Mouse (Mus musculus) kidney, postnatal 0 days (tissue): ENCODE results near the gene Rgs7bp. TPM values are rescaled to one million over a fixed set of nuclear protein-coding genes. Genes with fewer than 3 reads are reported as not detected.

ENCODE experiments used
- ATAC-seq: fragments of 200-750 bp; cut with Nextera tagmentation; replicated peaks from 2 replicates; pipeline ENCODE4 v1.8.0; 2017; ENCODE audit warnings: low read depth, moderate number of reproducible peaks, moderate TSS enrichment, moderate library complexity; ENCODE audit not compliant: low FRiP score
- DNase-seq: peaks from one replicate; pipeline ENCODE4 v3.0.0-alpha.2; 2016; ENCODE audit warnings: low spot score
- H3K27ac ChIP-seq: fragments of 300-500 bp; sonication (generic); 2 replicates; pipeline ENCODE4 v1.5.1; 2014; ENCODE audit warnings: mild to moderate bottlenecking
- H3K27me3 ChIP-seq: fragments of 300-500 bp; sonication (generic); 2 replicates; pipeline ENCODE4 v1.6.1; 2014; ENCODE audit warnings: low read length, mixed read lengths; ENCODE audit not compliant: insufficient read depth
- H3K36me3 ChIP-seq: fragments of 300-500 bp; sonication (generic); 2 replicates; pipeline ENCODE4 v1.6.1; 2014; ENCODE audit warnings: low read length, mixed read lengths; ENCODE audit not compliant: insufficient read depth
- H3K4me1 ChIP-seq: fragments of 300-500 bp; sonication (generic); replicated peaks from 2 replicates; pipeline ENCODE4 v1.6.1; 2014; ENCODE audit warnings: antibody characterized with exemption, low read length, mixed read lengths; ENCODE audit not compliant: insufficient read depth
- H3K4me2 ChIP-seq: fragments of 300-500 bp; sonication (generic); 2 replicates; pipeline ENCODE4 v1.6.1; 2014; ENCODE audit warnings: mild to moderate bottlenecking, low read length, moderate library complexity, mixed read lengths
- H3K4me3 ChIP-seq: fragments of 300-500 bp; sonication (generic); replicated peaks from 2 replicates; pipeline ENCODE4 v1.5.1; 2014; ENCODE audit warnings: low read depth, low read length
- H3K9ac ChIP-seq: fragments of 300-500 bp; sonication (generic); 2 replicates; pipeline ENCODE4 v1.6.1; 2014; ENCODE audit warnings: low read depth, low read length
- H3K9me3 ChIP-seq: fragments of 300-500 bp; sonication (generic); replicated peaks from 2 replicates; pipeline ENCODE4 v1.6.1; 2016; ENCODE audit warnings: low read length, inconsistent platforms, mixed read lengths
- CTCF ChIP-seq: IDR thresholded peaks from 2 replicates; pipeline ENCODE4 v1.5.1; 2016; ENCODE audit warnings: antibody characterized with exemption, low read depth, mild to moderate bottlenecking, moderate library complexity
- WGBS: fragments of 180-500 bp; shearing (Covaris S2); extraction: QIAGEN DNeasy Blood & Tissue Kit; methylation state at CpG from one replicate; pipeline ENCODE4 v1.1.7; 2014; 5-methylcytosine and 5-hydroxymethylcytosine counted together
- polyA plus RNA-seq: library from polyadenylated mRNA; unstranded; fragments of >200 nt; fragmentation: Nextera tagmentation; extraction: Ambion mirVana; gene quantifications from 2 replicates; pipeline ENCODE4 v1.2.1, GENCODE M21; 2015

The Rgs7bp gene
- polyA plus RNA-seq, 1 experiment from 2014 or later = 1.4 TPM

- WGBS = 75% methylated on average over 9 of the region's 9 CpGs
- no peaks in the 10 kb centered on the region for H3K36me3 ChIP-seq
- H3K4me3 ChIP-seq = no peak overlapping the region
- no peak overlapping the region for H3K9ac ChIP-seq
- no peaks in the 10 kb centered on the region for H3K27me3 ChIP-seq
- H3K4me2 ChIP-seq = no peak overlapping the region
- H3K9me3 ChIP-seq = no peaks in the 10 kb centered on the region
- no peaks in the 10 kb centered on the region for H3K4me1 ChIP-seq
- DNase-seq (no peak), ATAC-seq (no peak)
- no peak overlapping the region for H3K27ac ChIP-seq
- no peak for TF ChIP-seq CTCF
Measured at GRCm38 (mm10) chr13:105016577-105016976, 38.2 kb downstream of the Rgs7bp start.

DNA sequence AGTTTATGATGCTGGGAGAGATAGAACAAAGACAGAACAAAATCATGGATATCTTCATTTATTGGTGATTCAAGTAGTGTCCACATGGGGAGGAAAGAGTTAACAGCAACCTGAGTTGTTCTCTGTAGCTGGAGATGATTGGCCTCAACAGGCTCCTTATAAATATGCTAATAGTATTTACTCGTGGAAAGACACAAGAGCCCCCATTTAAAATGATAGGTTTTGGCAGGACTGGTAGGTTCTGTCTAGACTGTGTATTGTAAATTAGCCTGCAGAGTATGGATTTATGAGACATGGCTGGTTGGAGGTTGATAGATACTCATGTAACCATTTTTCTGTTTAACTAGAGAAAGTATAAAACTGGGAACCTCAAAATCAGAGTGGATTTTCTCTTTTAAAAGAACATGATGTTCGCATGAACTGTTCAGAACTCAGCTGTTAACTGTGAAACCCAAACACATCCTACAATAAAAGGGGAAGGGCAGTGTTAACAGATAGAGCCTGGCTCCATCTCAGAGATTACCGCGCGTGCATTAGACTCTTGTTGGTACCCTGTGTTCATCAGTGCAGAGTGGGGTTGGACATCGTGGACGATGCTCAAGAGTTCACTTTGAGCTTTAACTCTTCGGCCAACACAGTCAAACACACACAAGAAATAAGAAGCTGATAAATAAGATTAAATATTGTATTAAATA is 38.9 kb downstream of the Rgs7bp start:
- H3K4me1 ChIP-seq = no peaks in the 10 kb centered on the region
- no peak overlapping the region for H3K4me2 ChIP-seq
- H3K9me3 ChIP-seq = no peaks in the 10 kb centered on the region
- TF ChIP-seq CTCF = no peak
- H3K27ac ChIP-seq = no peak overlapping the region
- DNase-seq = peak; percentile 11
- no peak for ATAC-seq
- H3K4me3 ChIP-seq = no peak overlapping the region
- no peak overlapping the region for H3K9ac ChIP-seq
- WGBS = 68% methylated on average over 8 of the region's 8 CpGs
- H3K36me3 ChIP-seq = no peaks in the 10 kb centered on the region
- H3K27me3 ChIP-seq = no peaks in the 10 kb centered on the region

DNA sequence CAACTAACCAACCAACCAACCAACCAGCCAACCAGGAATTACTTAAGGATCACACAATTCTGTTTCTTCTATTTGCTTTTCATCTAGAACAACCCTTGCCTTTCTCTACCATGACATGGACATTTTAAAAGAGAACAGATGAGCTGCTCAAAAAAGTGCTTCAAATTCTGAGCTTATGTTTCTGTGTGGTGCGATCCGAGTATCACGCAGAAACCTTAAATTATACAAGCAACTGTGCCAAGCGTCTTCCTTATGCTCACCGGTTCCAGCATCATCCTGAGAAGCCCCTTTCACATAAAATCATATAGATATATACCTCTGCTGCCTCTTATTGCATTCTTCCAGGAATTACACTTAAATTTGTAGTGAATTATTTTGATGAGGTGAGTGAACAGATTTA is 43.4 kb downstream of the Rgs7bp start:
- Histone ChIP-seq H3K9ac (no peak overlapping the region), H3K27ac (no peak overlapping the region), H3K4me2 (no peak overlapping the region), H3K9me3 (no peaks in the 10 kb centered on the region), H3K27me3 (no peaks in the 10 kb centered on the region), H3K36me3 (no peaks in the 10 kb centered on the region), H3K4me1 (no peaks in the 10 kb centered on the region), H3K4me3 (no peak overlapping the region)
- WGBS = 92% methylated on average over 5 of the region's 5 CpGs
- no peak for TF ChIP-seq CTCF
- no peak for ATAC-seq
- no peak for DNase-seq

DNA sequence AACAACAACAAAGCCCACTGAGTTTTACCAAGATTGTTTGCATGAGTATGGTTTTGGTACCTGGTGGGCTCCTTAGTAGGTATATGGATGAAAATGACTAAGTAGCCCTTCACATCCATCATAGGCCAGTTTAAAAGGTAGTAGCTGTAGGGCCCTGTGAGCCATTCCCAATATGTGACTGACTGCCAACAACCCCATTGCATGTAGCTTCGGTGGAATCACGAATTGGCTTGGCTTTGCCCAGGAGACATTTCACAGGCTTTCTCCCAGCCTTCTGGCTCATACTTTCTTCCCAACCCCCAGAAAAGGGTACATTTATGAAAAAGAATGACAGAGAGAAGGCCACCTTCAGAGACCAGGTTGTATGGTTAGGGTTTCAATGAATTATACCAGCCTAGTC is 45.8 kb downstream of the Rgs7bp start:
- H3K4me3 ChIP-seq = no peak overlapping the region
- no peaks in the 10 kb centered on the region for H3K4me1 ChIP-seq
- WGBS = 95% methylated on average over 2 of the region's 2 CpGs
- no peak for DNase-seq
- no peak for TF ChIP-seq CTCF
- no peaks in the 10 kb centered on the region for H3K36me3 ChIP-seq
- H3K9ac ChIP-seq = no peak overlapping the region
- no peak overlapping the region for H3K27ac ChIP-seq
- H3K4me2 ChIP-seq = no peak overlapping the region
- ATAC-seq = no peak
- H3K27me3 ChIP-seq = no peaks in the 10 kb centered on the region
- no peaks in the 10 kb centered on the region for H3K9me3 ChIP-seq

- WGBS = 77% methylated on average over 2 of the region's 2 CpGs
- Histone ChIP-seq H3K4me3 (no peak overlapping the region), H3K9ac (no peak overlapping the region), H3K9me3 (no peaks in the 10 kb centered on the region), H3K36me3 (no peaks in the 10 kb centered on the region), H3K4me2 (no peak overlapping the region), H3K4me1 (no peaks in the 10 kb centered on the region), H3K27ac (no peak overlapping the region), H3K27me3 (no peaks in the 10 kb centered on the region)
- DNase-seq (no peak), ATAC-seq (no peak)
- no peak for TF ChIP-seq CTCF
Measured at GRCm38 (mm10) chr13:105002831-105003157, 51.9 kb downstream of the Rgs7bp start.

- ATAC-seq (no peak), DNase-seq (no peak)
- Histone ChIP-seq H3K36me3 (no peaks in the 10 kb centered on the region), H3K27ac (no peak overlapping the region), H3K9ac (no peak overlapping the region), H3K27me3 (no peaks in the 10 kb centered on the region), H3K4me1 (no peaks in the 10 kb centered on the region), H3K4me3 (no peak overlapping the region), H3K4me2 (no peak overlapping the region), H3K9me3 (no peaks in the 10 kb centered on the region)
- TF ChIP-seq CTCF = no peak
- WGBS = 72% methylated on average over 5 of the region's 5 CpGs
Measured at GRCm38 (mm10) chr13:105002132-105002830, 52.4 kb downstream of the Rgs7bp start.
